Mouse (Mus musculus) limb, embryonic 13.5 days (tissue): Measurements from ENCODE around the gene Actn2. TPM values are rescaled to one million over a fixed set of nuclear protein-coding genes. Genes with fewer than 3 reads are reported as not detected.

ENCODE experiments used
- ATAC-seq: fragments of 200-750 bp; cut with Nextera tagmentation; 2 replicates; pipeline ENCODE4 v1.8.0; 2017; ENCODE audit warnings: low read depth, moderate number of reproducible peaks, moderate TSS enrichment; ENCODE audit not compliant: low FRiP score
- H3K27ac ChIP-seq: fragments of 300-500 bp; sonication (generic); 2 replicates; pipeline ENCODE4 v1.5.1; 2015; ENCODE audit warnings: inconsistent platforms, mild to moderate bottlenecking, moderate library complexity
- H3K27me3 ChIP-seq: fragments of 300-500 bp; sonication (generic); 2 replicates; pipeline ENCODE4 v1.6.1; 2015; ENCODE audit warnings: mild to moderate bottlenecking, inconsistent platforms
- H3K36me3 ChIP-seq: fragments of 300-500 bp; sonication (generic); 2 replicates; pipeline ENCODE4 v1.6.1; 2015; ENCODE audit warnings: inconsistent platforms, mild to moderate bottlenecking, moderate library complexity
- H3K4me1 ChIP-seq: fragments of 300-500 bp; sonication (generic); 2 replicates; pipeline ENCODE4 v1.6.1; 2015; ENCODE audit warnings: inconsistent platforms
- H3K4me2 ChIP-seq: fragments of 300-500 bp; sonication (generic); replicated peaks from 2 replicates; pipeline ENCODE4 v1.6.1; 2015; ENCODE audit warnings: inconsistent platforms, mild to moderate bottlenecking, moderate library complexity
- H3K4me3 ChIP-seq: fragments of 300-500 bp; sonication (generic); 2 replicates; pipeline ENCODE4 v1.5.1; 2015; ENCODE audit warnings: moderate library complexity, mild to moderate bottlenecking, inconsistent platforms
- H3K9ac ChIP-seq: fragments of 300-500 bp; sonication (generic); 2 replicates; pipeline ENCODE4 v1.6.1; 2015; ENCODE audit warnings: mild to moderate bottlenecking, inconsistent platforms
- H3K9me3 ChIP-seq: fragments of 300-500 bp; sonication (generic); 2 replicates; pipeline ENCODE4 v1.6.1; 2016; ENCODE audit warnings: inconsistent platforms
- WGBS: fragments of 180-500 bp; shearing (Covaris S2); methylation state at CpG from one replicate; pipeline ENCODE4 v1.1.7; 2015; 5-methylcytosine and 5-hydroxymethylcytosine counted together
- polyA plus RNA-seq: library from polyadenylated mRNA; unstranded; fragments of >200 nt; fragmentation: Nextera tagmentation; extraction: Ambion mirVana; gene quantifications from 2 replicates; pipeline ENCODE4 v1.2.1, GENCODE M21; 2015

Gene Actn2
- polyA plus RNA-seq, 1 experiment from 2014 or later = 166 TPM

DNA sequence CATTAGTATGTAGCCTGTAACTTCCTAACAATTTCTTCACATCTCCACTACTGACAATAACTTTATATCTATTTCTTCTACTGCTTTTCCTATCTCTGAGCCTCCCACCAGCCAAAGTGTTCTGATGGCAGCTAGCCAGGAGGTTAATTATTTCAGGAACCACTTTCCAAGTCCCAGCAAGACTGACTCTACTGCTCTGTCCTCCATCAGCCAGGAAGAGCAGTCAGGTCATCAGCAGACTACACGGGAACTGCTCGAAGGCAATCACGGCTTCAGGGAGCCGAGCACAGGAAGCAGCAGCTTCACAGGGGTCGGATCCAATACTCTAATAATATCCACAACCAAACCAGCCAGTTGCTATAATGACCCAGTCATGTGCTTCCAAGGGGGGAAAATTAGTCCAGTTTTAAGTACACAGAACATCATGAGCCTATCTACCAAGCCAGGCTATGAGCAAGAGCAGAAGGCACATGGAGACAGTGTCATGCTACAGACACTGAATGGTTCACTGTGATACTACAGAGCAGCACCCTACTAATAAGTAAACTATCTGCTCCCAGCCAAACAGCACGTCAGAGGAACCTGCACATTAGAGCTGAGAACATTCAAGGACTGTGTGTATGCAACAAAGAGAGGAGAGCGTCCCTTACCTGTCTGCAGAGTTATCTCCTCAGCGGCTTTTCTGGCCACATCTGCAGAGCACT, 91.2 kb downstream of the Actn2 start:
- Histone ChIP-seq H3K36me3 (peaks cover 62% of the 10 kb centered on the region), H3K4me3 (no peak overlapping the region), H3K9ac (no peak overlapping the region), H3K27me3 (no peaks in the 10 kb centered on the region), H3K4me1 (no peaks in the 10 kb centered on the region), H3K9me3 (no peaks in the 10 kb centered on the region), H3K4me2 (no peak overlapping the region), H3K27ac (no peak overlapping the region)
- 87% methylated on average over 8 of the region's 8 CpGs for WGBS
- ATAC-seq = no peak

DNA sequence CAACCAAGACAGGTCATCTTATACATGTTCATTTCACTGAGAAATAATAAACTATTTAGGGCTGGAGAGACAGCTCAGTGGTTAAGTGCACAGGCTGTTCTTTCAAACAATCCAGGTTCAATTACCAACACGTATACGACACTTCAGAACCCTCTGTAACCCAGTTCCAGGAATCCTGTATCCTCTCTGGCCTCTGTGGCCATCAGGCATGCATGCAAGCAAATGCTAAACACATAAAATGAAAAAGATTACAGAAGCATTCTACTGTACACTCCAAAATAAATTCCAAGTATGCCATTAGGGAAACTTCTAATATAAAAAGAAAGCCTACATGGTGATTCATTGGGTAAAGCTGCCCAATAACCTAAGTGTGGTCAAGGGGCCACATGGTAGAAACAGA, 94.6 kb downstream of the Actn2 start:
- no peaks in the 10 kb centered on the region for H3K9me3 ChIP-seq
- no peak overlapping the region for H3K4me2 ChIP-seq
- H3K36me3 ChIP-seq = peaks cover 79% of the 10 kb centered on the region
- H3K27me3 ChIP-seq = no peaks in the 10 kb centered on the region
- no peak overlapping the region for H3K27ac ChIP-seq
- 93% methylated on average over 2 of the region's 2 CpGs for WGBS
- ATAC-seq = no peak
- H3K4me3 ChIP-seq = no peak overlapping the region
- no peak overlapping the region for H3K9ac ChIP-seq
- H3K4me1 ChIP-seq = no peaks in the 10 kb centered on the region

DNA sequence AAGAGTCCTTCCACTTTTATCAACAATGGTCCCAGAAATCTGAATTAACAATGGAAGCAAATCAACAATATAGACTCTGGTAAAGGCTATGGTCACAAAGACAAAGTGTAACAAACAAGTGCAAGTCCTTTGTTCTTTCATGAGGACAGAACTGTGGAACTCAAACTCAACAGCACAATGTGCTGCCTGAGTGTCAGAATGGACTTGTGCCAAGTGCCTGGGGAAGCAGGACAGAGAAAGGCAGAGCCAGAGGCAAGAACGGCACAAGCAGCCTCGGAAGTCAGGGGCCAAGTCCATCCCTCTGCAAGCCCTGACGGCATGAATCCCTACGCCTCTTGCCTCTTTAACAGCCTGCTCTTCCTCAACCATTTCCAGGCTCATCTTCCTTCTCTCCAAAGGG, 96.6 kb downstream of the Actn2 start:
- H3K4me1 ChIP-seq = no peaks in the 10 kb centered on the region
- no peaks in the 10 kb centered on the region for H3K27me3 ChIP-seq
- H3K27ac ChIP-seq = no peak overlapping the region
- ATAC-seq = no peak
- H3K9me3 ChIP-seq = no peaks in the 10 kb centered on the region
- no peak overlapping the region for H3K4me2 ChIP-seq
- 82% methylated on average over 4 of the region's 4 CpGs for WGBS
- peaks cover 76% of the 10 kb centered on the region for H3K36me3 ChIP-seq
- no peak overlapping the region for H3K4me3 ChIP-seq
- no peak overlapping the region for H3K9ac ChIP-seq

DNA sequence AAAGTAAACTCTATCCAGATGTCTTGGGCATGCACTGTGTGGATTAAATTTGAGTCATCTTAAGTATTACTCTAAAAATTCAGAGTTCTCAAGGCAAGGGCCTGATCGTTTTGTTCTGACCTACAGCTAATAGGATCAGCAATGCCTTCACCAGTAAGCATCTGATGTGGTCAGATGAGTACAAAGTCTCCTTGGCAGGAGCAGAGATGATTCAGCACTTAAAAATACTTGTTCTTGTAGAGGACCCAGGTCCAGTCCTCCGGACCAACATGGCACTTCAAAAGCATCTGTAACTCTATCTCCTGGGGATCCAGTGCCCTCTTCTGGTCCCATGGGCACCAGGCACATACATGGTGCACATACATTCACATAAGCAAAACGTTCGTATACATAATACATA, 108.4 kb downstream of the Actn2 start:
- Histone ChIP-seq H3K4me1 (no peaks in the 10 kb centered on the region), H3K36me3 (peaks cover 89% of the 10 kb centered on the region), H3K4me2 (no peak overlapping the region), H3K9me3 (no peaks in the 10 kb centered on the region), H3K27ac (no peak overlapping the region), H3K9ac (no peak overlapping the region), H3K27me3 (no peaks in the 10 kb centered on the region), H3K4me3 (no peak overlapping the region)
- ATAC-seq = no peak
- 94% methylated on average over 4 of the region's 4 CpGs for WGBS

DNA sequence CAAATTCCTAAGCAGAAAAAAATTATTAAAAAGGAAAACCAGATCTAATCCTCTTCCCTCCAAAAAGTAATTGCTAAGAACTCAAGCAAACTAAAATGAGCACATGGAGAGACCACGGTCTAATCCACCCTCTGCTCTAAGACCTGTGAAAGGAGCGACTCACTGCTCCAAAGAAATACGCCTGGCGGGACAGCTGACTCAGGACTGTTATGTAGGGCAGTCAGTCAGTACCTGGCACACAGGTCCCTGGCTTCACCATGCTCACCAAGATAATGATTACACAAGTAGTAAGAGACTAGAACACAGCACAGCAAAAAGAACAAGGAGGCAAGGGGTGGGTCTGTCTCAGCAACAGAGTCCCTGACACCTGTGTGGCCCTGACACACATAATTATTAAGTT, 112.3 kb downstream of the Actn2 start:
- 69% methylated on average over 4 of the region's 4 CpGs for WGBS
- H3K9me3 ChIP-seq = no peaks in the 10 kb centered on the region
- H3K4me3 ChIP-seq = no peak overlapping the region
- no peak overlapping the region for H3K9ac ChIP-seq
- peaks cover 81% of the 10 kb centered on the region for H3K36me3 ChIP-seq
- ATAC-seq = peak; percentile 57; the same call in 1 of the 2 replicates
- H3K27ac ChIP-seq = no peak overlapping the region
- no peaks in the 10 kb centered on the region for H3K27me3 ChIP-seq
- no peak overlapping the region for H3K4me2 ChIP-seq
- H3K4me1 ChIP-seq = no peaks in the 10 kb centered on the region

DNA sequence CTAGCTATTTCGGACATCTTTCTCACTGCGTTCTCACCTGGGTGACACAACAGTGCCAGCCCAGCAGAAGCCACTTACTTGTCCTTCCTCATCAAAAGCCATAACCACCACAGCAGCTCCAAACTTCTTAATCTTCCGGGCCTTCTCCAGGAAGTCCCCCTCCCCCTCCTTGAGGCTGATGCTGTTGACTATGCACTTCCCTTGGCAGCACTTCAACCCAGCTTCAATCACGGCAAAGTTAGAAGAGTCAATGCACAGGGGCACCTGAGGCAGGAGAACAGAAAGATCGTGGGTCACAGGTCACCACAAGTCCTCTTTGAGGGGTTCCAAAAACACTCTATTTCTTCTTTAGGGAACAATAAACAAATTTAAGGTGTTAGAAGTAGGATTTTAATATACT, 113.0 kb downstream of the Actn2 start:
- H3K4me1 ChIP-seq = no peaks in the 10 kb centered on the region
- H3K4me3 ChIP-seq = no peak overlapping the region
- H3K4me2 ChIP-seq = no peak overlapping the region
- H3K36me3 ChIP-seq = peaks cover 77% of the 10 kb centered on the region
- no peaks in the 10 kb centered on the region for H3K9me3 ChIP-seq
- no peak overlapping the region for H3K9ac ChIP-seq
- 83% methylated on average over 5 of the region's 5 CpGs for WGBS
- H3K27me3 ChIP-seq = no peaks in the 10 kb centered on the region
- no peak for ATAC-seq
- H3K27ac ChIP-seq = no peak overlapping the region

Other genes with a start within 250 kb of the Actn2 start
- gene Ryr2, start 233.8 kb downstream of the Actn2 start, polyA plus RNA-seq = 0.28 and 0.46 TPM in 2 replicates
- gene Mtr, start 82.6 kb downstream of the Actn2 start, polyA plus RNA-seq = 18.7 and 20.3 TPM in 2 replicates
- 16.1 and 19.0 TPM in 2 replicates for gene Heatr1, start 54.3 kb upstream of the Actn2 start, polyA plus RNA-seq
- 17.9 and 18.9 TPM in 2 replicates for gene Lgals8, start 124.2 kb upstream of the Actn2 start, polyA plus RNA-seq
- gene Edaradd, start 179.7 kb upstream of the Actn2 start, polyA plus RNA-seq = 3.2 and 3.5 TPM in 2 replicates
- 5.5 and 5.7 TPM in 2 replicates for gene Ero1lb, start 225.1 kb upstream of the Actn2 start, polyA plus RNA-seq